Mouse (Mus musculus) heart, embryonic 10.5 days (tissue): ENCODE data around the gene Mat2a. TPM values are rescaled to one million over a fixed set of nuclear protein-coding genes. Genes with fewer than 3 reads are reported as not detected.
"Not testable (repeated sequence)": the region's sequence is repeated elsewhere in the genome, so short reads cannot be mapped to it uniquely, and the experiment has no call there.

Source experiments
- DNase-seq: peaks from one replicate; pipeline ENCODE4 v3.0.0-alpha.2; 2017; ENCODE audit warnings: low spot score
- H3K27ac ChIP-seq: fragments of 300-500 bp; sonication (generic); 2 replicates; pipeline ENCODE4 v1.5.1; 2016; ENCODE audit warnings: mild to moderate bottlenecking
- H3K27me3 ChIP-seq: fragments of 300-500 bp; sonication (generic); 2 replicates; pipeline ENCODE4 v1.6.1; 2016; ENCODE audit warnings: mild to moderate bottlenecking; ENCODE audit not compliant: poor library complexity, insufficient read depth, severe bottlenecking
- H3K36me3 ChIP-seq: fragments of 300-500 bp; sonication (generic); 2 replicates; pipeline ENCODE4 v1.6.1; 2016; ENCODE audit warnings: mild to moderate bottlenecking, moderate library complexity
- H3K4me1 ChIP-seq: fragments of 300-500 bp; sonication (generic); 2 replicates; pipeline ENCODE4 v1.6.1; 2016; ENCODE audit warnings: mild to moderate bottlenecking
- H3K4me3 ChIP-seq: fragments of 300-500 bp; sonication (generic); 2 replicates; pipeline ENCODE4 v1.5.1; 2016; ENCODE audit warnings: mild to moderate bottlenecking, moderate library complexity
- H3K9me3 ChIP-seq: fragments of 300-500 bp; sonication (generic); 2 replicates; pipeline ENCODE4 v1.6.1; 2016; ENCODE audit warnings: mild to moderate bottlenecking, moderate library complexity
- WGBS: fragments of 180-500 bp; shearing (Covaris S2); methylation state at CpG from one replicate; pipeline ENCODE4 v1.1.7; 2016; 5-methylcytosine and 5-hydroxymethylcytosine counted together
- polyA plus RNA-seq: library from polyadenylated mRNA; unstranded; fragments of >200 nt; fragmentation: Nextera tagmentation; extraction: Ambion mirVana; gene quantifications from 2 replicates; pipeline ENCODE4 v1.2.1, GENCODE M21; 2016

Gene Mat2a
- polyA plus RNA-seq, 1 experiment from 2014 or later = 387 TPM

DNA sequence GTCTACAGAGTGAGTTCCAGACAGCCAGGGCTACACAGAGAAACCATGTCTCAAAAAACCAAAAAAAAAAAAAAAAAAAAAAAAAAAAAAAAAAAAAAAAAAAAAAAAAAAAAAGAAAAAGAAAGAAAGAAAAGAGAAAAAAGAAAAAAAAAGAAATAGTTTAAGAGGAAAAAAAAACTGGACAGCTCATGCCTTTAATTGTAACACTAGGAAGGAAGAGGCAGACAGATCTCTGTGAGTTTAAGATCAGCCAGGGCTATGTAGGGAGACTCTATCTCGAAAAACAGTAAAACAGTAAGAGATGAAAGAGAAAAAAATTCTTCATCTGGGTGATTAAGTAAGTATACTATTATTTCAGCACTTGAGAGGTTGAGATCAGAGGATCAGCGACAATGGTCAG, 12.4 kb upstream of the Mat2a start:
- DNase-seq, H3K27me3 ChIP-seq, H3K9me3 ChIP-seq, H3K36me3 ChIP-seq, H3K4me3 ChIP-seq, H3K27ac ChIP-seq: not testable (repeated sequence)
- 74% methylated on average over 2 of the region's 2 CpGs for WGBS
- peaks cover 27% of the 10 kb centered on the region for H3K4me1 ChIP-seq

DNA sequence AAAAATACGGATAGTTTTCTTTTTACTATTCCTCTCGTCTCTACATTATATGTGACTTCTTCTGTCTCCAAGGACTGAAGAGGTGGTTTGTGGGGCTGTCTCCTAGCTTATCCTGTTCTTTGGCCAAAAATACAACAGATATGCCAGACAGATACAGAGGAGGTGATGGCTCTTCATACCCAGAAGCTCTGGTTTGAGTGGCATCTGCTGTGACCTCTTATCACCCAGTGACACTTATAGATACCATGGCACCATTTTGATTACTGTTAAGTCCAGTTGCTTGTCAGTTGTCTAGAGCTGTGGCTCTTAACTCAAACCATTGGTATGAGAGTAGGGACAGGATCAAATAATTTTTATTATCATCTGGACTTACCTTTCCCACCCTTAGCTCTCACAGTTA, 8.1 kb upstream of the Mat2a start:
- DNase-seq = no peak
- Histone ChIP-seq H3K27ac (no peak overlapping the region), H3K4me3 (no peak overlapping the region), H3K36me3 (no peaks in the 10 kb centered on the region), H3K27me3 (no peaks in the 10 kb centered on the region), H3K4me1 (peaks cover 10% of the 10 kb centered on the region), H3K9me3 (no peaks in the 10 kb centered on the region)
- WGBS = 67% methylated on average over 2 of the region's 2 CpGs

DNA sequence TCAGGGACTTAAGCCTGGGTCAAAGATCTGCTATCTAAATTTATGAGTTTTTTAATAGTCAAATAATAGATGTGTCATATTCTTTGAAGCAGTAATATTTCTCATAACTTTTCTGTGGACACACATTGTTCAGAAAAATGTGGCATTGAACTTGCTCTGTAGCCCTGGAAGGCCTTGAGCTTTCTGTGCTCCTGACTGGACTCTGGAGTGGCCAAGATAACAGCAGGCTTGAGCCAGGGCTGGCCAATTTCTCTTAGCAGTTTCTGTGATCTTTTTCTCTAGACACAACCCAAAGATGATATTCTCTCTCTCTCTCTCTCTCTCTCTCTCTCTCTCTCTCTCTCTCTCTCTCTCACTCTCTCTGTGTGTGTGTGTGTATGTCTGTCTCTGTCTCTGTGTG, 5.7 kb upstream of the Mat2a start:
- H3K27ac ChIP-seq = no peak overlapping the region
- no peaks in the 10 kb centered on the region for H3K36me3 ChIP-seq
- no peak for DNase-seq
- H3K4me3 ChIP-seq = no peak overlapping the region
- peaks cover 20% of the 10 kb centered on the region for H3K4me1 ChIP-seq
- no peaks in the 10 kb centered on the region for H3K9me3 ChIP-seq
- H3K27me3 ChIP-seq = no peaks in the 10 kb centered on the region

GRCm38 (mm10) chr6:72442921-72443604, 3.7 kb upstream of the Mat2a start:
- no peaks in the 10 kb centered on the region for H3K27me3 ChIP-seq
- DNase-seq = no peak
- no peaks in the 10 kb centered on the region for H3K9me3 ChIP-seq
- H3K36me3 ChIP-seq = no peaks in the 10 kb centered on the region
- no peak overlapping the region for H3K4me3 ChIP-seq
- H3K27ac ChIP-seq = no peak overlapping the region
- WGBS = 80% methylated on average over 1 of the region's 1 CpGs
- H3K4me1 ChIP-seq = peaks cover 19% of the 10 kb centered on the region

- no peak for DNase-seq
- no peaks in the 10 kb centered on the region for H3K27me3 ChIP-seq
- no peaks in the 10 kb centered on the region for H3K9me3 ChIP-seq
- peak overlapping the region; percentile 100 for H3K27ac ChIP-seq
- peak overlapping the region; percentile 91 for H3K4me3 ChIP-seq
- H3K36me3 ChIP-seq = peaks cover 22% of the 10 kb centered on the region
- 14% methylated on average over 17 of the region's 17 CpGs for WGBS
- H3K4me1 ChIP-seq = peaks cover 21% of the 10 kb centered on the region
Measured at GRCm38 (mm10) chr6:72440186-72440990, 1.0 kb upstream of the Mat2a start.

GRCm38 (mm10) chr6:72438862-72439354, 450 bp downstream of the Mat2a start:
- WGBS = 1% methylated on average over 52 of the region's 57 CpGs

GRCm38 (mm10) chr6:72438226-72438625, 1.1 kb downstream of the Mat2a start:
- H3K4me3 ChIP-seq = peak overlapping the region; percentile 91
- H3K9me3 ChIP-seq = no peaks in the 10 kb centered on the region
- peaks cover 21% of the 10 kb centered on the region for H3K4me1 ChIP-seq
- peaks cover 43% of the 10 kb centered on the region for H3K36me3 ChIP-seq
- DNase-seq = no peak
- WGBS = 3% methylated on average over 5 of the region's 5 CpGs
- H3K27me3 ChIP-seq = no peaks in the 10 kb centered on the region
- peak overlapping the region; percentile 100 for H3K27ac ChIP-seq

More at GRCm38 (mm10) chr6:72438862-72439354, 450 bp downstream of the Mat2a start:
- peak; percentile 92 for DNase-seq
- peak overlapping the region; percentile 100 for H3K27ac ChIP-seq
- H3K36me3 ChIP-seq = peaks cover 36% of the 10 kb centered on the region
- peaks cover 21% of the 10 kb centered on the region for H3K4me1 ChIP-seq
- H3K27me3 ChIP-seq = no peaks in the 10 kb centered on the region
- H3K9me3 ChIP-seq = no peaks in the 10 kb centered on the region
- peak overlapping the region; percentile 91 for H3K4me3 ChIP-seq

DNA sequence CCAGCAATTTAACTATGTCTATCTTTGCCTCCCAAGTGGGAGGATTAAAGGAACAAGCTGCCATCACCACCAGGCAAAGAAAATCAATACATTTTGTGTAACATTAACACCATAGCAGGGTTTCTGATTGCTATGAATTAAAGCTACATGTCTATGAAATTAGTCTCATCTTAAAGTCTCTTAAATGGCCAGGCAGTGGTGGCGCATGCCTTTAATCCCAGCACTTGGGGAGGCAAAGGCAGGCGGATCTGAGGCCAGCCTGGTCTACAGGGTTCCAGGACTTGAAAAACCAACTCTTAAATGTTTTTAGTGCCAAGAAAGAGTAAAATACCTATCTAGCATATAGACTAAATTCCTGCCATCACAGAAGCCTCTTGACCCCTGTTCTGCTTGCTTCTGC, 7.2 kb downstream of the Mat2a start:
- Histone ChIP-seq H3K4me3 (no peak overlapping the region), H3K9me3 (no peaks in the 10 kb centered on the region), H3K27ac (no peak overlapping the region), H3K27me3 (no peaks in the 10 kb centered on the region), H3K4me1 (peaks cover 3% of the 10 kb centered on the region; the same call in 1 of the 2 replicates), H3K36me3 (peaks cover 91% of the 10 kb centered on the region)
- 83% methylated on average over 2 of the region's 2 CpGs for WGBS
- no peak for DNase-seq

DNA sequence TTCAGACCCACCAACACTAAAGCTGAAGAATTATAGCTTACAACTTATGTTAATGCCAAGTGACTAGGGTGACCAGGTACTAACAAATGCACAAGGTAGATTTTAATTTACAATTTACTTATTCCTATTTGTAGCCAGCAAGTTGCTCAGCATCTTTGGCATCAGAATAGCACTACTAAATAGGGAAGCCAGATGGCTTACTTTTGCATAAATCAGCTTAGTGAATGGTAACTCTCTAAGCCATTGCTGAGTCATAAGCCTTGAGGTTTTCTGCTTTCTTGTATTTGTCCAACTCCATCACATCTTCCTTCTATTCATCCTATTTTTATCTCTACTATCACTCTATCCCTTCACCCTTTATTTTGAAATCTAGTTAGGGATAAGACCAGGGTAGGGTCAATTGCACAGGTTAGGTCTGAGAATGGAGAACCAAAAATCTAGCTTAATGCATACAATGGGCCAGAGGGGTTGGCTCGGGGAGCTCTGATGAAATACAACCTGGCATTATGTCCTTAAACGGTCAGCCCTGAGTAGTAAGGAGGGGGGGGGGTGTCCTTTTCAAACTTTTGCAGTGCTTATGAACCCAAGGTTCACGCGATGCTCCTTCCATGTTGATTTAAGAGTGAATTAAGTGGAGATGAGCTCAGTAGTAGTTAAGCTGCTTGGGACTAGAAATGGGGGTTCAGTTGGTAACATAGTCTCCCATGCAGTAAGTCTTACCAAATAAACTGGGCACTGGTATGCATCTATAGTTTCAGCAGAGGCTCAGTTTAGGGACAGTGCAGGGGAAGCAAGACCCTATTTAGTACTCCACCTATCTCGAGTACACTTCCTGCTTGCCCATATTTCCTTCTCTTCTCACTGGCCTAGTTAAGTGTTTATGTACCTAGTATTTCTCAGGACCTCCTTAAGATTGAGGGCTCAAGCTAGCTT, 8.1 kb downstream of the Mat2a start:
- no peaks in the 10 kb centered on the region for H3K4me1 ChIP-seq
- H3K27me3 ChIP-seq = no peaks in the 10 kb centered on the region
- no peak overlapping the region for H3K27ac ChIP-seq
- WGBS = 38% methylated on average over 5 of the region's 5 CpGs
- no peaks in the 10 kb centered on the region for H3K9me3 ChIP-seq
- DNase-seq = no peak
- peaks cover 90% of the 10 kb centered on the region for H3K36me3 ChIP-seq
- H3K4me3 ChIP-seq = no peak overlapping the region

- no peak overlapping the region for H3K4me3 ChIP-seq
- 80% methylated on average over 21 of the region's 21 CpGs for WGBS
Measured at GRCm38 (mm10) chr6:72429061-72429842, 10.1 kb downstream of the Mat2a start.

DNA sequence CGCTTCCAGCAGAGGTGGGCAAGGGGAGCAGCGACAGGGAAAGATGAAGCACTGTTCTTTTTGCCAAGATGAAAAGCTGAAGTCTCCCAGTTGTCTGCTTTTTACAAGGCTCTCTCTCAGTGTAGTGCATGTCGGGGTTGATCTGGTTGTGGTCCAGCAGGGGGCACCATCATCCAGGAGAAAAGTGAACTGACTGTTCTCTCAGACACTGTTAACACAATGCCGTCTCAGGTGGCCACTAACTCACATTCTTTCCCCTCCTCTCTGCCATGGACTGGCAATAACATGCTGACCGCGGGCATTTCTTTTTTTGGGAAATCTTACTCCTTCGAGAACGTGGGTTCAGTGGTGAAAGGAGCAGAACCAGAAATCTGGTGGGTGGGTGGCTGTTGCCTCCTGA, 11.3 kb downstream of the Mat2a start:
- Histone ChIP-seq H3K27me3 (no peaks in the 10 kb centered on the region), H3K9me3 (no peaks in the 10 kb centered on the region), H3K27ac (no peak overlapping the region), H3K36me3 (peaks cover 91% of the 10 kb centered on the region), H3K4me3 (no peak overlapping the region), H3K4me1 (no peaks in the 10 kb centered on the region)
- WGBS = 42% methylated on average over 8 of the region's 8 CpGs
- peak; percentile 89 for DNase-seq

More at GRCm38 (mm10) chr6:72429061-72429842, 10.1 kb downstream of the Mat2a start:
- Histone ChIP-seq H3K27ac (no peak overlapping the region), H3K9me3 (no peaks in the 10 kb centered on the region), H3K4me1 (no peaks in the 10 kb centered on the region), H3K27me3 (no peaks in the 10 kb centered on the region), H3K36me3 (peaks cover 90% of the 10 kb centered on the region)
- DNase-seq = no peak

DNA sequence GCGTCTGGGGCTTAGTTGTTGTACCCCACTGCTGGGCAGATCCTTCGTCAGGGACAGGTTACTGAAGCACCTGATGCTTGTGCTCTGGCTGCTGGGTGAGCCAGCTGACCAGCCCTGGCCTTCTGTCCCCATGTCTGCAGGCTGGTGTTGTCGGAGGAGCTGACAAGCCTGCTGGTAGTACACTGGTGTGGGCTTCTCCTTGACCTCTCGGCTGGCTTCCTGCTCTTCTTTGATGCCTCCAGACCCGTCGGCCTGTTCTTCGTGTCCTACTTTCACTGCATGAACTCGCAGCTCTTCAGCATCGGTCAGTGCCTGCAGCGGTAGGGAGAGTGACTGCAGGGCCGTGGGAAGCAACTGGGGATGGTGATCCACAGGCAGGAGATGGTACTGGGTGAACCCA, 13.7 kb downstream of the Mat2a start:
- 90% methylated on average over 11 of the region's 11 CpGs for WGBS

More for the DNA sequence above, 13.7 kb downstream of the Mat2a start:
- no peak overlapping the region for H3K27ac ChIP-seq
- no peaks in the 10 kb centered on the region for H3K4me1 ChIP-seq
- H3K27me3 ChIP-seq = no peaks in the 10 kb centered on the region
- no peak for DNase-seq
- H3K9me3 ChIP-seq = no peaks in the 10 kb centered on the region
- peaks cover 91% of the 10 kb centered on the region for H3K36me3 ChIP-seq
- H3K4me3 ChIP-seq = no peak overlapping the region
